8 mouse cellular contexts compared by ENCODE assay signal in the genomic region with DNA sequence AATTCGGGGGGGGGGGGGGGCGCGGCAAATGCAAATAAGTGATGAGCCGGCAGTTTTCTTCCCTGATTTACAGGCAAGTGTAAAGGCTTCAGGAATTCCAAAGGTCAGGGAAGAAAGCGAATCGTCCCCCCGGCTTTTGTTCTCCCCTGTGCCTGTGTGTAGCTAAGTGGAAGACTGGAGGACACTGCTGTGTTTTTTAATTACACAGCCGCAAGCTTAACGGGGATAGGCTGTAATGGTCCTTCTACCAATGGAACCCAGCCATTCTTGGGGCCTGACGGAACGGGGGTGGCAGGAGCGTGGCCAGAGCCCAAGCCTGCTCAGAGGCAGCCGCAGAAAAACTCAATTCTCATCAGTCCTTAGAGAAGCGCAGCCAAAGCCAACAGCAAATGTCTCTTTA. TPM values are rescaled to one million over a fixed set of nuclear protein-coding genes. Genes with fewer than 3 reads are reported as not detected.
DNase-seq lines count a peak whose midpoint lies in the region; ATAC-seq and TF ChIP-seq lines count a peak whose summit lies in the region.

No protein-coding gene starts in this region.

- 29% methylated on average over 13 of the region's 14 CpGs for WGBS in lung, adult 2 months
- 4% methylated on average over 14 of the region's 14 CpGs for WGBS in hindbrain, embryonic 10.5 days
- WGBS in liver, adult 2 months = 26% methylated on average over 14 of the region's 14 CpGs
- 15% methylated on average over 14 of the region's 14 CpGs for WGBS in stomach, embryonic 14.5 days

- no peak for ATAC-seq in stomach, embryonic 14.5 days (ENCODE audit: insufficient number of reproducible peaks, insufficient read depth, low FRiP score, low read depth)

- H3K79me2 ChIP-seq in liver, adult 2 months (ENCODE audit: control insufficient read depth, insufficient read depth, low read length) = no peaks in the 10 kb centered on the region

- peaks cover 35% of the 10 kb centered on the region for H3K36me3 ChIP-seq in hindbrain, embryonic 10.5 days
- H3K36me3 ChIP-seq in liver, adult 2 months (ENCODE audit: control insufficient read depth, insufficient read depth, low read length) = no peaks in the 10 kb centered on the region
- H3K36me3 ChIP-seq in stomach, embryonic 14.5 days (ENCODE audit: control insufficient read depth, insufficient read depth, low read length) = no peaks in the 10 kb centered on the region; the same call in 1 of the 2 replicates

- H3K9ac ChIP-seq in liver, adult 2 months (ENCODE audit: low read depth, low read length) = no peak overlapping the region
- H3K9ac ChIP-seq in stomach, embryonic 14.5 days (replicated peaks; ENCODE audit: low read depth, low read length) = 0 out of 2 replicates have a peak overlapping the region, but pooled peaks have one; percentile 11

- H3K4me2 ChIP-seq in stomach, embryonic 14.5 days (replicated peaks; ENCODE audit: low read depth, low read length) = peak overlapping the region; percentile 94

- H3K27ac ChIP-seq in hindbrain, embryonic 10.5 days = peak overlapping the region; percentile 98
- no peak overlapping the region for H3K27ac ChIP-seq in liver, adult 2 months (replicated peaks; ENCODE audit: insufficient read depth, low read depth, low read length)
- no peak overlapping the region for H3K27ac ChIP-seq in stomach, embryonic 14.5 days (ENCODE audit: low read length)

- no peaks in the 10 kb centered on the region for H3K9me3 ChIP-seq in hindbrain, embryonic 10.5 days
- H3K9me3 ChIP-seq in stomach, embryonic 14.5 days (ENCODE audit: control insufficient read depth, low read depth, low read length) = no peaks in the 10 kb centered on the region

- peak overlapping the region; percentile 21 for H3K4me3 ChIP-seq in lung, adult 2 months (replicated peaks; ENCODE audit: extremely low read depth, low read depth, low read length)
- H3K4me3 ChIP-seq in hindbrain, embryonic 10.5 days = peak overlapping the region; percentile 90
- peak overlapping the region; percentile 16; the same call in 1 of the 2 replicates for H3K4me3 ChIP-seq in liver, adult 2 months (ENCODE audit: insufficient read depth, low read depth, low read length)
- H3K4me3 ChIP-seq in stomach, embryonic 14.5 days (ENCODE audit: low read depth, low read length) = peak overlapping the region; percentile 64; the same call in 1 of the 2 replicates

- peaks cover 13% of the 10 kb centered on the region; the same call in 1 of the 2 replicates for H3K4me1 ChIP-seq in lung, adult 2 months (ENCODE audit: control insufficient read depth, insufficient read depth, low read length)
- H3K4me1 ChIP-seq in hindbrain, embryonic 10.5 days (replicated peaks) = peaks cover 69% of the 10 kb centered on the region
- no peaks in the 10 kb centered on the region for H3K4me1 ChIP-seq in liver, adult 2 months (ENCODE audit: control insufficient read depth, insufficient read depth, low read length)
- H3K4me1 ChIP-seq in stomach, embryonic 14.5 days (ENCODE audit: control insufficient read depth, insufficient read depth, low read length) = peaks cover 10% of the 10 kb centered on the region

- TF ChIP-seq CTCF in lung, adult 2 months (IDR thresholded peaks at IDR 0.05; ENCODE audit: insufficient read depth, low read length) = no peak
- no peak for TF ChIP-seq CTCF in liver, adult 2 months (IDR thresholded peaks at IDR 0.05; ENCODE audit: low read depth, low read length)

- DNase-seq in cerebellum, adult 11-12 months = peak; percentile 29
- no peak for DNase-seq in cerebellum, adult 8-10 months
- peak; percentile 12 for DNase-seq in lung, adult 2 months
- DNase-seq in lung, postnatal 25 days (ENCODE audit: low spot score) = no peak
- DNase-seq in hindbrain, embryonic 10.5 days (ENCODE audit: low spot score) = no peak
- no peak for DNase-seq in liver, adult 2 months (ENCODE audit: extremely low read depth, low read depth, low spot score)
- no peak for DNase-seq in urinary bladder, adult 2 months (ENCODE audit: low spot score)

- H3K27me3 ChIP-seq in hindbrain, embryonic 10.5 days (ENCODE audit: insufficient read depth, poor library complexity, severe bottlenecking) = peaks cover 11% of the 10 kb centered on the region
- H3K27me3 ChIP-seq in liver, adult 2 months (ENCODE audit: control insufficient read depth, insufficient read depth, low read length) = no peaks in the 10 kb centered on the region
- H3K27me3 ChIP-seq in stomach, embryonic 14.5 days (ENCODE audit: control insufficient read depth, insufficient read depth, low read length) = no peaks in the 10 kb centered on the region

- no peak for TF ChIP-seq POLR2A in lung, adult 2 months (IDR thresholded peaks at IDR 0.05; ENCODE audit: borderline replicate concordance, extremely low read depth, low read depth, low read length)
- TF ChIP-seq POLR2A in liver, adult 2 months (IDR thresholded peaks at IDR 0.05; ENCODE audit: extremely low read depth, insufficient read depth, low read length) = no peak

RNA-seq across cellular contexts. Expression of gene Ccdc88c, which starts 1.9 kb away (rescaled TPM):
- polyA plus RNA-seq in lung, adult 2 months (2012; rRNA removed) = 19.2 and 19.7 TPM in 2 replicates
- polyA plus RNA-seq in hindbrain, embryonic 10.5 days (2016; fragmentation: Nextera tagmentation; extraction: Ambion mirVana) = 13.3 and 17.6 TPM in 2 replicates
- 1.3 and 1.7 TPM in 2 replicates for total RNA-seq in liver, adult 2 months (2014; rRNA removed)
- polyA plus RNA-seq in liver, adult 2 months (2012; rRNA removed) = 0.58 and 1.1 TPM in 2 replicates
- 12.1 and 13.3 TPM in 2 replicates for polyA plus RNA-seq in stomach, embryonic 14.5 days (2014; fragmentation: Nextera tagmentation; extraction: Ambion mirVana)
- 14.3 and 23.3 TPM in 2 replicates for polyA plus RNA-seq in urinary bladder, adult 2 months (2012; rRNA removed)

RNA-seq across cellular contexts. Expression of gene Ppp4r3a, which starts 56.6 kb away (rescaled TPM):
- 10.4 and 12.4 TPM in 2 replicates for polyA plus RNA-seq in lung, adult 2 months (2012; rRNA removed)
- polyA plus RNA-seq in hindbrain, embryonic 10.5 days (2016; fragmentation: Nextera tagmentation; extraction: Ambion mirVana) = 50.3 and 50.8 TPM in 2 replicates
- 40.7 and 41.9 TPM in 2 replicates for total RNA-seq in liver, adult 2 months (2014; rRNA removed)
- polyA plus RNA-seq in liver, adult 2 months (2012; rRNA removed) = 11.6 and 12.2 TPM in 2 replicates
- 45.2 and 49.1 TPM in 2 replicates for polyA plus RNA-seq in stomach, embryonic 14.5 days (2014; fragmentation: Nextera tagmentation; extraction: Ambion mirVana)
- 31.2 and 33.4 TPM in 2 replicates for polyA plus RNA-seq in urinary bladder, adult 2 months (2012; rRNA removed)

Comparison
In these comparisons a context has a peak if more than half of its experiments do, and no peak if none do; other contexts are left out.
1. DNase-seq: peak in cerebellum, adult 11-12 months (single experiment) and lung, adult 2 months (single experiment); none in cerebellum, adult 8-10 months (single experiment), lung, postnatal 25 days (single experiment), hindbrain, embryonic 10.5 days (single experiment), liver, adult 2 months (single experiment) and urinary bladder, adult 2 months (single experiment).
2. H3K4me3 ChIP-seq: peak in every context shown above with its lines; median percentile 90 in hindbrain, embryonic 10.5 days; 64 in stomach, embryonic 14.5 days; 21 in lung, adult 2 months; 16 in liver, adult 2 months.